Mouse (Mus musculus): ENCODE results near the gene Lmln.

DNA sequence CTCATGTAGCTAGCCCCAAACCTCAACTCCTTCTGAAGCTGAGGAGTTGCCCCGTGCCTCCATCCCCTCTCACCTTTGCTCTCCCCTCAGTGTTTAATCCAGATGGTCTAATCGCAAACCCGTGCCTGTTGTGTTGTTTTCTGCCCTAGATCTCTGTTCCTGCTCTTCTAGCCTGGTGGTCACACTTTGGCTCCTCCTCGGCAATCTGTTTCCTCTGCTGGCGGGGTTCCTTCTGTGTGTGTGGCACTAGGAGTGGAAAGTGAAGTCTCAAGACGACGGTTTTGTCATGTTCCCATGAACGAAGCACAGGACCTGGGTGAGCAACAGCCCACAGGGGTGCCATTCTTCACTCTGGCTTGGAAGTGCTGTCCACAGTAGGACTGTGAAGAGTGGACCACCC, 61.1 kb downstream of the Lmln start:
- TF ChIP-seq CTCF (conservative IDR thresholded peaks at IDR 0.05; ENCODE audit: low read length) (no peak), POU5F1 (IDR thresholded peaks at IDR 0.05; ENCODE audit: borderline replicate concordance, low read length) (no peak)
